Mouse (Mus musculus): ENCODE results near the gene Vegfd.

Vegfd gene

GRCm38 (mm10) chrX:164373081-164373480 is at the start of gene Vegfd:
TSS of gene Vegfd (plus strand) at chrX:164373378.
- in situ Hi-C loops (cut with MboI, MseI), result no loop called here

- in situ Hi-C loops (cut with MboI, MseI), result no loop called here
Measured at GRCm38 (mm10) chrX:164323391-164323913, 49.7 kb upstream of the Vegfd start.

DNA sequence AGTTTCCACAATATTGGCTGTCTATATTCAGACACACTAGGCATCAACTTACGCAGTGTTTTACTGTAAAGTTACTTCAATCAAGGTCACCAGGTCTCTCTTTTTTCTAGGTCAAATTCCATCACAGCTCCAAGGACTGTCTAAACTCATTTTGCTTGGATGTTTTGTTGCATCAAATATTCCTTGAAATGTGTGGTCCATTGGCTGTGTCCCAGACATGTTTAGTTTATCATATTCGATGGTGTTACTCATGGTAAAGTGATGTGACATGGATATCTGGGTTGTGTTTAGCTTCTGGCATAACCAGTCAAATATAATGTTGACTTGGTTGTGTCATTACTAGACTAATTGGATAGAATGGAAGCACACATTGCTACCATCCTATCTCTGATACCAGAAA is 42.8 kb upstream of the Vegfd start:
- in situ Hi-C loops (cut with MboI, MseI), result no loop called here

- in situ Hi-C loops (cut with MboI, MseI), result no loop called here
Measured at GRCm38 (mm10) chrX:164330766-164331165, 42.4 kb upstream of the Vegfd start.

DNA sequence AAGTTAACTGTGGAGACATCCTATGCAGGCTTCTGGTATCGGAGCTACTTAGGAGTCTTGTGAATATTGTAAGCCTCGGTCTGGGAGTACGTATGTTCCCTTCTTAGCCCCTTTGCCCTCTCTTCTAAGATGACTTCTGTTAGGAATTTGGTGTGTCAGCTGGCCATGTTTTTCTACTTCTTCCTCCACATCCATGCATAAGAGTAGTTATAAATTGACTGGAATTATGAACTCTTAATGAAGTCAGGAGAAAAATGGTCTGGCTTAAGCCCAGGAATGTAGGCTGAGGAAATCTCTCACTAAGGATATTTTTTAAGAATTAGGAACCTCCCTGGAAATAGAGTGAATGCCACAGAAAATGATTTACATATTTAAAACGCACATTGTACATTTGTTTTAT is 34.6 kb upstream of the Vegfd start:
- in situ Hi-C loops (cut with MboI, MseI), result no loop called here

DNA sequence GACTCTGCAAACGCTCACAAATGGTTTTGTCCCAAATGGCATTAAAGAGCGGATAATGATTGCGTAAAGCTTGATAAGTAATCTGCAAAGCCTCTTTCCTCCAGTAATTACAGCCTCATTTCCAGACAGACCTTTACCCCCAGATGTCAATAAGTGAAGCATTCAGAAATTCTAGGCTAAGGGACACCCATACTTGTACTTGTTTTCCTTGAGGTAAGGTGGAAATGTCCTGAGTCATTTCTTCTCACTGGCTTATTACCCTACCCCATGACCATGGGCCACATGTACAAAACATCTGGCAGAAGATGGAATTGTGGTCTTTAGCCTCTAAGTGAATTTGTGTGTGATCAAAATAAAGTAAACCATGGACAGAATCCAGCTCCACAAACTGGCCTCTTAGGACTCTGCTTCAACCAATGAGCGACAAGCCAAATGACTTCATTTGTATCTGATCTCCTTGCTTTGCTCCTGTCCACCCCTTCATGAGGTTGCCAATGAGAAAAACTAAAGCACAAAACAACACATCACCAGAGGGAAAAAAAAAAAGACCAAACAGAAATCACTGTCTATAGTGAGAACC is 27.7 kb upstream of the Vegfd start:
- in situ Hi-C loops (cut with MboI, MseI), result no loop called here

- in situ Hi-C loops (cut with MboI, MseI), result no loop called here
Measured at GRCm38 (mm10) chrX:164348937-164349336, 24.2 kb upstream of the Vegfd start.

DNA sequence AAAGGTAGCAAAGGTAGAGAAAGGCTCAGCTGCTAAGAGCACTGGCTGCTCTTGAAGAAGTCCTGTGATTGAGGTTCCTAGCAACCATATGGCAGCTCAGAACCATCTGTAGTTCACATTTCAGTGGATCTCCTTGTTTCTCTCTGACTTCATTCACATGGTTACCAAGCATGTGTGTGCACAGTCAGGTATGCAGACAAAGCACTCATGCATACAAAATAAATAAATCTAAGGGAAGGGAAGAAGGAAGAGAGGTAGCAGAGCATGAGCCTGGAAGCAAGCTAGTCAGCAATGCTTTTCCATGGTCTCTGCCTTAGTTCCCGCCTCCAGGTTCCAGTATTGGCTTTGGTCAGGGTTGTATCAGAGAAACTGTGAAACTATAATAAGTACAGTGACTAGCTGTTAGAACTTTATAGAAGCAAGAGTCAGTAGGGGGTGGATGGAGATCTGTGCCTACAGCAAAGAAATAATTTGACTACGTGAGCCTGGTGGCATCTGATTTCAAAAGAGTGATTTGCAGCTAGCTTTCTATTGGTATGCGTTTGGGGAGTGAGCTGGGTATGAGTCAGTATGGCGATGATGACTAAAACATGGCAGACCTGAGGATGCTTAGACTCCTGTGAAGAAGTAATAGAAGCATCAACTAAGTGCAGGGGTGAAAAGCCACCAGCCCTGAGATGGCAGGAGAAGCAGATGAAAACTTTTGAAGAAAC is 7.9 kb upstream of the Vegfd start:
- in situ Hi-C loops (cut with MboI, MseI), result no loop called here

DNA sequence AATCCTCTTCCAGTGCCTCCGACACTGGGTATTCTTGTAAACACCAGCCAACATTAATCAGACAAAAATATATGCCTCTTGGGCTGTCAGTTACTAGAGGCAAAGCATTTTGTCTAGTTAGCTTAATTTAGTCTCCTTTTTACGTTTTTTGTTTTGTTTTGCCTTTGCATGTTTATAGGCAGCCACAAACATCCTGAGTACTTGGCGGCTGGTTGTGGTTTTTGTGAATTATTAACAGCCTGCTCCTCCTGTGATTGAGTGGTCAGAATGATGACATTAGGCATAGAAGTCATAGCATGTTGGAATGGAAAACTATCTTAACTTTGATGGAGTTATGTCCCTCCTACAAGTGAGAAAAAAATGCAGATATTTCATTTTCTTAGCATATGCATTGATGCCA is 2.6 kb upstream of the Vegfd start:
- in situ Hi-C loops (cut with MboI, MseI), result no loop called here

DNA sequence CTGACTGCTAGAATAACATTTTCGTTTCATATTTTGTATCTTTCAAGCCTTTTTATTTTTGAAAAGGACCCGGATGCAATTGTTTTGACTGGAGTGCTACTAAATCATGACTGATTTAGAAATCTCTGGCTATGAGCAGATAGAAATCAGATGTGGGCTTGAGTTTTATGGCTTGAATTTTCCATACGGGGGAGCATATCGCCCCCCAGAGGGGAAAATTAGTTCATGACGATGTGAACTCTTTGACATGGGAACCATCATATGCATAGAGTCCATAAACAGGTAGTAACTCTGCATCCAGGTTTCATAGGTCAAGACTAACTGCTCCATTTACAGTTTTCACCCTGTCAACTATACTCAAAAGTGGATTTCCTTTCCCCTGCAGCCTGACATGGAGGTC is 1.4 kb downstream of the Vegfd start:
- in situ Hi-C loops (cut with MboI, MseI), result no loop called here

DNA sequence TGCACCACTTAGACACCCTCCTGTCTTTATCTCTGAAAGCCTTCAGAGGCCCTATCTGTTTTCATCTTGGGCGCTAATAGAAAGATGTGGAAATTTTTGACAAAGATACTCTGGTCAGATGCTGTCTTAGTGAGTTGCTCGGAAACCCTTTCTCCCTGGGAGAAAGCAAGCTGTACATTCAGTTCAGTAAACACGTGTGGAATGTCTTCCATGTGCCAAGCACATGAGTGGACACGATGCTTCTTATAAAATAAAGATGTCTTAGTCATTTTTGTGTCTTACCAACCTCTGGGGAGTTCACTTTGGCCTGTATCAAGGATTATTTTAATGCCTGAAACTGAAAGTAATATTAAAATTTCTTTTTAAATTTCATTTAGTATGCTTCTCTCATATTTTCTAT is 6.5 kb downstream of the Vegfd start:
- in situ Hi-C loops (cut with MboI, MseI), result loop anchor here (10.0 kb wide), 1 partner anchor 1695 kb away; no protein-coding TSS in a partner anchor

DNA sequence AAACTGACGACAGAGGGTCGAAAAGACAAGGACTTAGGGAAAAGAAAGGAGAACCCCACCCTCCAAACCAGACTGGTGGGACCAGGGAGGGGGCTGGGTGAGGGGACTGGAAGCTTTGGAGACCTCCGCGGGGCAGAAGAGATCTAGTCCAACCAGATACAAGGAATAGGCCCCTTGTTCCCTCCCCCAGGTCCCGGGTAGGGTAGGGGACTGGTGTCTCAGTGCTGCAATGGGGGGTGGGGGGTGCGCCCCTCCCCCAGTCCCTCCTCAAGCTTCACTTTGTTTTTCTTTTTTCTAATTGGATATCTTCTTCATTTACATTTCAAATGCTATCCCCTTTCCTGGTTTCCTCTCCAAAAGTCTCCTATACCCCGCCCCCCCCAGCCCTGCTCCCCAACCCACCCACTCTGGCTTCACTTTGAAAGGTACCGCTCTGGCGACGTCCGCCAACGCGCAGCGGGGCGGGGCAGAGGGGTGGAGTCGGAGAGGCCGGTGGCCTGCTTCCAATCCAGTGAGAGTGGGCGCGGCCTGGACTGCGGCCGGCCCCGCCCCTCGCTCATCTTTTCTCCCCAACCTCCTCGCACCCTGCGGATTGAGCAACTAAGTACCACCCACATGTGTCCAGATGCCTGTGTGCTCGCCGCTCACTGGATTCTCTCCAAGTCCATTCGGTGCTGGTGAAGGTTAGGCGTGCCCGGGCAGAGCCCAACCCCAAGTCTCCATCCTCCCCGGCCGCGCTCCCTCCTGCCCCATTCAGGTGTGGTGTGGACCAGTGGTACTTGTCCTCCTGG is 8.6 kb downstream of the Vegfd start:
- in situ Hi-C loops (cut with MboI, MseI), result loop anchor here (10.0 kb wide), 1 partner anchor 1697 kb away; no protein-coding TSS in a partner anchor

DNA sequence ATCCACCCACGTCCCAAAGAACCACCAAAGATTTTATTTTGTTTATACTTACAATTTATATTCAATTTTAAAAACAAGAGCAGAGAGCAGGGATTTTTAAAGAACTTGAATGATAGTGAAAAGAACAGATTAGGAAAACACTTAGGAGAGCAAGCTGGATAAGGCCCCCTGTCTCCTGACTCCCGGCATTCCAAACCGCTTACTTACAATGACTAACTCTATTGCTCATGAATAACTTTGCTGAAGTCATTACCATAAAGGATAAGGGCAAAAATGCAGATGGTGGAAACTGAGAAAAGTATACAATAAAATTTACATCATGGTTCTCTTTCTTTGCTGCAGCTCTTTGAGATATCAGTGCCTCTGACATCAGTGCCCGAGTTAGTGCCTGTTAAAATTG is 20.9 kb downstream of the Vegfd start:
- in situ Hi-C loops (cut with MboI, MseI), result no loop called here

DNA sequence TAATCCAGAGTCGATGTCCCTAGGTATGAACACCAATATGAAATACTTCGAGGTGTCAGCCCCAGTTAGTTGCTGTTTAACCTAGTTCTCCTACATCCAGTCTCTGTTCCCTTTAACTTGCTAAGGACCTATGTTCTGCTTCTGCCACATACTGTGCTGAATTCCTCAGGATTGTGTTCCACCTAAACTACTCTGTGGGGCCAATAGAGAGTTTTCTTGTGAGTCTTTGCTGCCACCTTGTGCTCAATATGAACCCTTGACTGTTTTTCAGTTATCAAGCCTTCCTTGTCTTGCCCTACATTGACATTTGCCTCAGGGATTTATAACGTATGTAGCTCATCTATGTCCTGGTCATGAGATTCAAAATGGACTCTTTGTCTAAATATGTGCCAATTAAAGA is 25.3 kb downstream of the Vegfd start:
- in situ Hi-C loops (cut with MboI, MseI), result no loop called here

- in situ Hi-C loops (cut with MboI, MseI), result no loop called here
Measured at GRCm38 (mm10) chrX:164405080-164405649, 32.0 kb downstream of the Vegfd start.

DNA sequence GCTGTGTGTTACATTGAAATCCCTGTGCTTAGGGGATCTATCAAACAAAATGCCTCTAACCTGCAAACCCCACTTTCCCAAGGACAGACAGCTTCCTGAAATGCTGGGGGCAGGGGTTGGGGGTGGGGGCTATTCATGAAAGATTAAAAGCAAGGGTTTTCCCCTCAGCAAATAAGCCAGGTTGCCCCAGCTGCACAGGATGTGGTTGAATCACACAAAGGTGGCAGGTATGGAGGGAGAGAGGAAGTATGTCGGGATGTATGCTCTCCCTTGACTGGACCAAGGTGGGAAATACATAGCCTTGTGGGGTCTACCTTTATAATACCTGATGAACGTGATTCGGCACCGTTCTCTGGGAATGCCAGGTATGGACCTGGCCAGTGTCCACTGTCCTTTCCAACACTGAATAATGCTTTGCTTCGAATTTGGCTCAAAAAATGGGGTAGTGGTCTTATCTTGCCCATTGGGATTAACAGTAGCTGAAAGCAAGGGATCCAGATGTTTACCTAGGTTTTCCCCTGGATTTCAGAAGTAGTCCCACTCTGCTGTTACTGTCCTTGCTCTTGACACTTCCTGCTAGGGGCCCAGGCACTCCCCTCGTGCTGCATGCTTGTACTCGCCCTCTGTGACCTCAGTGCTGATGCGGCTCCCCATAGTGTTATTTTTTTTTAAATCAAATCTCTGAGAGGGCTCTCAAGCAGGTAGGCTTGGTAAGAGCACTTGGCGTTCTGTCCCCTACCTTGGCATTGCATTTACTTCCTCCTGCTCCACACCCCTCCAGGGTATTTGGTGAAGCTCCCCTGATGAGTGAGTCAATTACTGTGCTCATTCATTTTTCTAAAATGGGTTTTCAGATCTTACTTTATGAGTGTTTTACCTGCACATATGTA is 33.2 kb downstream of the Vegfd start:
- in situ Hi-C loops (cut with MboI, MseI), result no loop called here

- in situ Hi-C loops (cut with MboI, MseI), result no loop called here
Measured at GRCm38 (mm10) chrX:164408301-164408927, 35.2 kb downstream of the Vegfd start.

DNA sequence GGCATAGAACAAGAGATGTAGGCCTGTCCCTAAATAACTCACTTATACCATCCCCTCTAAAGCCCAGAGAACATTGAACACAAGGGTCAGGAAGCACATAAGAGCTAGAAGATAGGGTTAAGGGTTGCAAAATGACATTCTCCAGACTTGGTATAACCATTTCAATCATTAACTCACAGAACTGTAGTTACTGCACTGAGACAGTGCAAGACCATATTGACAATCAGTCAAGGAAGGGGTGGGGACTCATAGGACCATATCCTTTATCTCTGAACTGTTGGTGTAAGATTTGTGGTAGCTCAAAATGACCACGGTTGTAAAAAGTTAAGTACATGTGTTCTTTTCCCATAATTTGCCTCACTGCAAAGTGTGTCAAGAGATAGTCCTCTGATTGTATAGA is 37.4 kb downstream of the Vegfd start:
- in situ Hi-C loops (cut with MboI, MseI), result no loop called here

GRCm38 (mm10) chrX:164416803-164417202 is 43.6 kb downstream of the Vegfd start:
- in situ Hi-C loops (cut with MboI, MseI), result no loop called here

DNA sequence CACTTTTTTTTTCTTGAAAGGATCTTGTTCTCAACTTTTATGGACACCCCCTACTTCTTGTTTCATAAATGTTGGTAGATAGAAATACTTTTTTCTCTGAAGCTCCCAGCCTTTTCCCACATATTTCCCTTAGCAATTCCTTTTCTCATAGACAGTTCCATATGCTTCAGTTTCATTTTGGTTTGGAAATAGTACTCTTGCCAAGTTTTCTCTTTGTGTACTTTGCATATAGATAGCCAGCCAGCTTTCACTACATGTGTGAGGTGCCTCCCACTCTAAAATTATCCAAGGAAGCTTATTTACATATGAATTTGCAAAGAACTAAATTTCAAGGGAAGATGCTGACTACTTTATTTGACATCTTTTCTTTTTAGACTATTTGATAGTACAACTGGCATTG is 44.8 kb downstream of the Vegfd start:
- in situ Hi-C loops (cut with MboI, MseI), result no loop called here
